Mouse (Mus musculus): ENCODE results near the gene Clybl. TPM values are rescaled to one million over a fixed set of nuclear protein-coding genes. Genes with fewer than 3 reads are reported as not detected.

The Clybl gene
- polyA plus RNA-seq, 1 experiment, result 11.7 TPM

GRCm38 (mm10) chr14:122380896-122381845, 199.7 kb downstream of the Clybl start:
- TF ChIP-seq POLR2A (IDR thresholded peaks at IDR 0.05; ENCODE audit: borderline replicate concordance, extremely low read depth, insufficient read depth, insufficient read length, poor library complexity, severe bottlenecking) (no peak), CTCF (IDR thresholded peaks at IDR 0.05; ENCODE audit: borderline replicate concordance, extremely low read depth, insufficient read depth, insufficient read length) (no peak)
- DNase-seq (ENCODE audit: low read depth), result peak; percentile 69

GRCm38 (mm10) chr14:122382281-122382680, 200.8 kb downstream of the Clybl start:
- DNase-seq (ENCODE audit: low read depth), result no peak
- TF ChIP-seq CTCF (IDR thresholded peaks at IDR 0.05; ENCODE audit: borderline replicate concordance, extremely low read depth, insufficient read depth, insufficient read length), result no peak
- TF ChIP-seq POLR2A (IDR thresholded peaks at IDR 0.05; ENCODE audit: borderline replicate concordance, extremely low read depth, insufficient read depth, insufficient read length, poor library complexity, severe bottlenecking), result no peak

DNA sequence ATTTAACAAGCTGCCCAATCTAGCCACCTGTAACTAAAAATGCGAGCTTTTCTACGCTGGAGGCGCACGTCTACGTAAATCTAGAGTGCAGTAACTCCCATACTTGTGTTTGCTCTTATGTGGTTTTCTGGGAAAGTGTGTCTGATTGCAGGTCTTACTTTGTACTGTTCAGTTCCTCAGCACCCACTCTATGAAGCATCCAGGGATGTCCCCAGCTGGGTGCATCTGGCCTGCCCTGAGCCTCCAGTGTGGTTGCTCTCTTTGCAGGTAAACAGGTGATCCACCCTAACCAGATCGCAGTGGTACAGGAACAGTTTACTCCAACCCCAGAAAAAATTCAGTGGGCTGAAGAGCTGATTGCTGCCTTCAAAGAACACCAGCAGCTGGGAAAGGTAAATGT, 202.4 kb downstream of the Clybl start:
- DNase-seq (ENCODE audit: low read depth), result no peak
- TF ChIP-seq CTCF (IDR thresholded peaks at IDR 0.05; ENCODE audit: borderline replicate concordance, extremely low read depth, insufficient read depth, insufficient read length) (no peak), POLR2A (IDR thresholded peaks at IDR 0.05; ENCODE audit: borderline replicate concordance, extremely low read depth, insufficient read depth, insufficient read length, poor library complexity, severe bottlenecking) (no peak)

DNA sequence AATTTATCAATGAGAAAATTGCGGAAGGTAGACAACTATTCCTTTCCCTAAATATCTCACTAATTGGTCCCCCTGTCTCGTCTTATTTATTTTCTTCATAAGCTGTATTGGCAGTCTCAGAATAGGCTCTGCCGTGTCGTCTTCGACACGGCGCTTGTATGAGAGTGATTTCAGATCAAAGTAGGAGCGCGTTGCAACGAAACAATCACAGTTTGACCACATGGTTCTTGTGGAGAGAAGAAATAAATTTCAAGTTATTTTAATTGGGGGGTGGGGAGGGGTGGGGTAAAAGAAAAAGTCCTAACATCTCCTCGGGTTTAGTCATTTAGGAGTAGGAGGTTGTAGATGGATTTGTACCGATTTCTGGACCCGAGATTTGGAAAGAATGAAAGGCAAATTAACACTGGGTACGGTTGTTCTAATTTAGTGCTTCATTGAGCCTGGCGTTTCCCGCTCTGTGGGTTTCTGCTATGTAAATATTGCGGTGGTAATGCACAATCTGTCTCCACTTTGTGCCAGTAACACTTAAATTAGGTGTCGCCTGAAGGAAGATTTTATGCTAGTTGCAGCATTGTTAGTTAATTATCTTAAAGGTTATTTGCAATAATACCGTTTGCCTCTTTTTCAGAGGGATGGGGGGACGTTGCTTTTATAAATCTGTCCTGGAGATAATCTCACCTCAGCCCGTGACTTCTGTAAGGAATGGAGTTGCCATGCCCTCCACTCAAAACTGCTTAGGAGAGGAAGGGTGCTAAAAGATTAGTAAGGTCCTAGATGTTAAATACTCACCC, 203.1 kb downstream of the Clybl start:
- DNase-seq (ENCODE audit: low read depth), result peak; percentile 87
- no peak for TF ChIP-seq CTCF (IDR thresholded peaks at IDR 0.05; ENCODE audit: borderline replicate concordance, extremely low read depth, insufficient read depth, insufficient read length)
- TF ChIP-seq POLR2A (IDR thresholded peaks at IDR 0.05; ENCODE audit: borderline replicate concordance, extremely low read depth, insufficient read depth, insufficient read length, poor library complexity, severe bottlenecking), result no peak

DNA sequence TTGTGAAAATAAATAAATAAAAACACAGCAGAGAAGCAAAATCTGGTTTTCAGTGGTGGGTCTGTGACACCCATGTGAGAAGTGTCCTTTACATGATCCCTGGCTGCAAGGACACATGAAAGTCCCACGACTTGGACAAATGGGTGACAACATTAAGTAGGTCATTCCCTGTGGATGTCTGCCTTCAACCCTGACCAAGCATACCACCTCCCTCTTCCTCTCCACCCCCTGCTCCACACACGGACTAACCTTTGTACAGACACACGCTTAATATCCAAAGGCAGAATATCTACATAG, 203.7 kb downstream of the Clybl start:
- TF ChIP-seq POLR2A (IDR thresholded peaks at IDR 0.05; ENCODE audit: borderline replicate concordance, extremely low read depth, insufficient read depth, insufficient read length, poor library complexity, severe bottlenecking), result no peak
- no peak for TF ChIP-seq CTCF (IDR thresholded peaks at IDR 0.05; ENCODE audit: borderline replicate concordance, extremely low read depth, insufficient read depth, insufficient read length)
- DNase-seq (ENCODE audit: low read depth), result no peak

- DNase-seq (ENCODE audit: low read depth), result no peak
- no peak for TF ChIP-seq CTCF (IDR thresholded peaks at IDR 0.05; ENCODE audit: borderline replicate concordance, extremely low read depth, insufficient read depth, insufficient read length)
- TF ChIP-seq POLR2A (IDR thresholded peaks at IDR 0.05; ENCODE audit: borderline replicate concordance, extremely low read depth, insufficient read depth, insufficient read length, poor library complexity, severe bottlenecking), result no peak
Observed at GRCm38 (mm10) chr14:122385758-122386157, 204.3 kb downstream of the Clybl start.

GRCm38 (mm10) chr14:122386281-122387130, 205.0 kb downstream of the Clybl start:
- DNase-seq (ENCODE audit: low read depth), result no peak
- TF ChIP-seq POLR2A (IDR thresholded peaks at IDR 0.05; ENCODE audit: borderline replicate concordance, extremely low read depth, insufficient read depth, insufficient read length, poor library complexity, severe bottlenecking), result no peak
- no peak for TF ChIP-seq CTCF (IDR thresholded peaks at IDR 0.05; ENCODE audit: borderline replicate concordance, extremely low read depth, insufficient read depth, insufficient read length)

GRCm38 (mm10) chr14:122387781-122388180, 206.3 kb downstream of the Clybl start:
- TF ChIP-seq CTCF (IDR thresholded peaks at IDR 0.05; ENCODE audit: borderline replicate concordance, extremely low read depth, insufficient read depth, insufficient read length) (no peak), POLR2A (IDR thresholded peaks at IDR 0.05; ENCODE audit: borderline replicate concordance, extremely low read depth, insufficient read depth, insufficient read length, poor library complexity, severe bottlenecking) (no peak)
- DNase-seq (ENCODE audit: low read depth), result no peak

DNA sequence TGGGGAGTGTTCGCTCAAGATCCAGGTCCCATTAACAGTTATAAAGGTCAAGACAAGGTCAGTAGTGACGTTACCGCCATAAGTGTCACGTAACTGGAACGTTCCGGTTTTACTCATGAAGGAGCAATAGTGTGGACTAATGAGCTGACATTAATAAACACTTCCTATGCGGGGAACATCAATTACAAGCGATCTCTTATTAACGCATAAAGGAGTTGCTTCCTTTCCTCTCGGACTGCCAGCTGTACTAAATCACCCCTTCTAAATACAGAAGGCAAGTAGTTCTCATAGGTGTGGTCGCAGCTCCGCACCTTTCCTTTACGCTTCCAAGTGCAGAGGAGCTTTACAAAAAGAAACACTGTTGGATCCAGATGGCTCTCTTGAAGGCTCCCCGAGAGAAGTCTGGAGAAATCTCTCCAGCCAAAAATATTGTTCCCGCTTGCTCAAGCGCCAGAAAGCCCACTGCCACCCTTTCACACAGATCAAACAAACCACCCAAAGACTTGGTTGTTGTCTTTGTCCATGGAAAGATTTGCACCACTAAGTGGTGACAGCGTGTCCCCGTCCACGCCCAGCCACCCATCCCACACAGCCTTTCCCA, 207.0 kb downstream of the Clybl start:
- DNase-seq (ENCODE audit: low read depth), result peak; percentile 59
- TF ChIP-seq POLR2A (IDR thresholded peaks at IDR 0.05; ENCODE audit: borderline replicate concordance, extremely low read depth, insufficient read depth, insufficient read length, poor library complexity, severe bottlenecking), result no peak
- no peak for TF ChIP-seq CTCF (IDR thresholded peaks at IDR 0.05; ENCODE audit: borderline replicate concordance, extremely low read depth, insufficient read depth, insufficient read length)

DNA sequence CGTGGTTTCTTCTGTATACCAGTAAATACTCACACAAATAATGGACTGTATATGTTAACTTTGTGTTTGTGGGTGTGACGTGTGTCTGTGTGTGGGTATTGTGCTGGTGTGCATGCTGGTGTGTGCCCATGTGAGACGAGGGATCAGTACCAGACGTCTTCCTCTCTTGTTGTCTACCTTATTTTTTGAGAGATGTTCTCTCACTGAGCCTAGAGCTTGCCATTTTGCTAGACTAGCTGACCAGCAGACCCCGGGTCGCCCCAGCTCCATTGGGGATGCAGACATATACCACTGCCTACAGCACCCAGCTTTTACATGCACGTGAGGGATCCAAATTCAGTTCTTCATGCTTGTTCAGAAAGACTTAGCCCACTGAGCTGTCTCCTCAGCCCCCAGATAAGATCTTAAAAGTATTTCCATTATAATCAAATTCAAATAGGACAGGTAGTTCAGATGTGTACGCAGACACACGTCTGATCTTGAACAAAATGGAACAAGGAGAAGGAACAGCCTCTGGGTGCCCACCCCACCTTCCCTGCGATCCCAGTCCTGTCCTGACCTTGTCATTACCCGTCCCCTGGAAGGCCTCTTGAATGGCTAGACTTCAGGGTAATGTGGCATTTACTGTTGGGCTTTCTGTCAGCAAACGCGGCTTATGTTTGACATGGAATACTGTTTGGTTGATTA, 208.3 kb downstream of the Clybl start:
- no peak for TF ChIP-seq POLR2A (IDR thresholded peaks at IDR 0.05; ENCODE audit: borderline replicate concordance, extremely low read depth, insufficient read depth, insufficient read length, poor library complexity, severe bottlenecking)
- DNase-seq (ENCODE audit: low read depth), result no peak

All from brain, embryonic 14.5 days (tissue).